Mouse (Mus musculus) kidney, embryonic 15.5 days (tissue): ENCODE data around the gene Tifab. TPM values are rescaled to one million over a fixed set of nuclear protein-coding genes. Genes with fewer than 3 reads are reported as not detected.

Experiments
- ATAC-seq: fragments of 200-750 bp; cut with Nextera tagmentation; replicated peaks from 2 replicates; pipeline ENCODE4 v1.8.0; 2017; ENCODE audit warnings: moderate TSS enrichment; ENCODE audit not compliant: low FRiP score
- H3K27ac ChIP-seq: fragments of 300-500 bp; sonication (generic); 2 replicates; pipeline ENCODE4 v1.5.1; 2015; ENCODE audit warnings: mild to moderate bottlenecking, inconsistent platforms
- H3K27me3 ChIP-seq: fragments of 300-500 bp; sonication (generic); 2 replicates; pipeline ENCODE4 v1.6.1; 2015; ENCODE audit warnings: inconsistent platforms
- H3K36me3 ChIP-seq: fragments of 300-500 bp; sonication (generic); 2 replicates; pipeline ENCODE4 v1.6.1; 2015; ENCODE audit warnings: inconsistent platforms
- H3K4me1 ChIP-seq: fragments of 300-500 bp; sonication (generic); 2 replicates; pipeline ENCODE4 v1.6.1; 2015; ENCODE audit warnings: inconsistent platforms
- H3K4me2 ChIP-seq: fragments of 300-500 bp; sonication (generic); 2 replicates; pipeline ENCODE4 v1.6.1; 2015; ENCODE audit warnings: moderate library complexity, mild to moderate bottlenecking, inconsistent platforms
- H3K4me3 ChIP-seq: fragments of 300-500 bp; sonication (generic); replicated peaks from 2 replicates; pipeline ENCODE4 v1.5.1; 2015; ENCODE audit warnings: mild to moderate bottlenecking, inconsistent platforms
- H3K9ac ChIP-seq: fragments of 300-500 bp; sonication (generic); 2 replicates; pipeline ENCODE4 v1.6.1; 2015; ENCODE audit warnings: mild to moderate bottlenecking, inconsistent platforms
- H3K9me3 ChIP-seq: fragments of 300-500 bp; sonication (generic); replicated peaks from 2 replicates; pipeline ENCODE4 v1.6.1; 2016; ENCODE audit warnings: inconsistent platforms
- WGBS: fragments of 180-500 bp; shearing (Covaris S2); methylation state at CpG from one replicate; pipeline ENCODE4 v1.1.7; 2015; ENCODE audit warnings: mixed read lengths; 5-methylcytosine and 5-hydroxymethylcytosine counted together
- polyA plus RNA-seq: library from polyadenylated mRNA; unstranded; fragments of >200 nt; fragmentation: Nextera tagmentation; extraction: Ambion mirVana; gene quantifications from 2 replicates; pipeline ENCODE4 v1.2.1, GENCODE M21; 2015

Gene Tifab
- polyA plus RNA-seq, 1 experiment from 2014 or later = 2.1 TPM

DNA sequence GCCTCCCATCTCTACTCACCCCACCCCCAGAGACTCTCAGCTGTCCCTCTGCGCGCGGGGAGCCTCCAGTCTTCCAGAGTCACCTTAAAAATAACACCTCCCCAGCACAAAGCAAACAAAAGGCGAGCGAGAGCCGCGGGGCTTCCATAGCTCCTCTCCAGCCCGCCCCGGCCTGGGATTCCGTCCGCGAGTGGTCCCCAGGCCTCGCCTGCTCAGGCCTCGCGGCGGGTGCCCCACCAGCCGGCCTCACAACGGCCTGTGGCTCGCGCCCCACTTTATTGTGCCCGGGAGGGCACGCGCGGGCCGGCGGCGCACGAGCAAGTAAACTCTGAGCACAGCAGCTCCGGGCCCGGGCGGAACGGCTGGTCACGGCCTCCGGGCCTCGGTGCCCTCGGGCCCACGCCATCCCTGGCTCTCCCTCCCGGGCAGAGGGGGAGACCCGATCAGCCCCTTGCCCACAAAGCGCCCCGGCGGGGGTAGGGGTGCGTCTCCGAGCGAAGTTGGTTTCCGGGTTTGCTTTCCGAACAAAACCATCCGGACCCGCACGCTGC lies 44.0 kb downstream of the Tifab start:
- no peaks in the 10 kb centered on the region for H3K27me3 ChIP-seq
- H3K4me1 ChIP-seq = peaks cover 39% of the 10 kb centered on the region
- H3K4me3 ChIP-seq = peak overlapping the region; percentile 94
- H3K27ac ChIP-seq = peak overlapping the region; percentile 94
- H3K9ac ChIP-seq = peak overlapping the region; percentile 98
- peak overlapping the region; percentile 82 for H3K4me2 ChIP-seq
- no peaks in the 10 kb centered on the region for H3K9me3 ChIP-seq
- under 1% methylated on average over 50 of the region's 50 CpGs for WGBS
- H3K36me3 ChIP-seq = peaks cover 17% of the 10 kb centered on the region; the same call in 1 of the 2 replicates
- peak; percentile 55 for ATAC-seq

DNA sequence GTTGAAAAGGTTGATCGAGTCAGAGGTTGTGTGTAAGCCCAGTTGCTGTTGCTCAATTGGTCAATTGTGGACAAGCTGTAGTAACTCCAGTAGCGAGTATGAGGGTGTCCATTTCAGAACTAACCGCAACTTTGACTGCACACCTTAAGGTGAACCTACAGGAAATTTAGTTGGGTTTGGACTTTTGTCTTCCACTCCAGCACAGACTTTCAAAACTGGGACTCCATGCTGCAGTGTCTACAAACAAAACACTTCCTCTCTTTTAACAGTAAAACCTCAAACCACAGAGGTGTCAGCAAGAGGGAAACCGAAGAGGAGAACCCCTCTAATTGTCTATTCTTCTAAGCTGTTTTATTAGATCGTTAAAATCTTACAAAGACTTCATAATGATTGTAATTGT lies 44.7 kb downstream of the Tifab start:
- H3K4me3 ChIP-seq = peak overlapping the region; percentile 94
- peak overlapping the region; percentile 94; the same call in 1 of the 2 replicates for H3K27ac ChIP-seq
- ATAC-seq = no peak
- H3K36me3 ChIP-seq = peaks cover 20% of the 10 kb centered on the region; the same call in 1 of the 2 replicates
- no peaks in the 10 kb centered on the region for H3K27me3 ChIP-seq
- H3K9ac ChIP-seq = no peak overlapping the region; the same call in 1 of the 2 replicates
- no peaks in the 10 kb centered on the region for H3K9me3 ChIP-seq
- H3K4me2 ChIP-seq = peak overlapping the region; percentile 82
- H3K4me1 ChIP-seq = peaks cover 39% of the 10 kb centered on the region
- WGBS = 22% methylated on average over 5 of the region's 5 CpGs

DNA sequence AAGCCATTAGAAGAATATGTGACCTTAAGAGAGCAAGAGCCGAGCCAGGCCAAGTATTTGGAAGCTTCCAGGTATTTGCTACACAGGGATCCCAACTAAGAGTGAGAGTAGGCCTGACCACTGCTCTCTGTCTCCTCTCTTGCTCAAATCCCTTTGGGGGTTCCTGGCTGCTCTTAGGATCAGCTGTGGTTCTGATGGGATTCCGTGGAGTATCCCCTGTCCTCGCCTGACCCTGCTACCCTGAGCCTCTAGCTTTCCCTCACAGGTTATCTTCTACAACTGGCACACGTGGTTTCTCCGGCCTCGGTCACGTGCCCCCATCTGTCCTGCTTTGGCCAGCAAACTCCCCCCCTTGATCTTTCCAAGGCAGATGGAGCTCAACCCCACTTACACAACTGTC lies 45.7 kb downstream of the Tifab start:
- Histone ChIP-seq H3K27ac (no peak overlapping the region), H3K4me2 (peak overlapping the region; percentile 82), H3K36me3 (peaks cover 26% of the 10 kb centered on the region), H3K4me3 (0 out of 2 replicates have a peak overlapping the region, but pooled peaks have one; percentile 94), H3K4me1 (peaks cover 39% of the 10 kb centered on the region), H3K27me3 (no peaks in the 10 kb centered on the region), H3K9me3 (no peaks in the 10 kb centered on the region), H3K9ac (no peak overlapping the region)
- WGBS = 72% methylated on average over 7 of the region's 7 CpGs
- no peak for ATAC-seq

DNA sequence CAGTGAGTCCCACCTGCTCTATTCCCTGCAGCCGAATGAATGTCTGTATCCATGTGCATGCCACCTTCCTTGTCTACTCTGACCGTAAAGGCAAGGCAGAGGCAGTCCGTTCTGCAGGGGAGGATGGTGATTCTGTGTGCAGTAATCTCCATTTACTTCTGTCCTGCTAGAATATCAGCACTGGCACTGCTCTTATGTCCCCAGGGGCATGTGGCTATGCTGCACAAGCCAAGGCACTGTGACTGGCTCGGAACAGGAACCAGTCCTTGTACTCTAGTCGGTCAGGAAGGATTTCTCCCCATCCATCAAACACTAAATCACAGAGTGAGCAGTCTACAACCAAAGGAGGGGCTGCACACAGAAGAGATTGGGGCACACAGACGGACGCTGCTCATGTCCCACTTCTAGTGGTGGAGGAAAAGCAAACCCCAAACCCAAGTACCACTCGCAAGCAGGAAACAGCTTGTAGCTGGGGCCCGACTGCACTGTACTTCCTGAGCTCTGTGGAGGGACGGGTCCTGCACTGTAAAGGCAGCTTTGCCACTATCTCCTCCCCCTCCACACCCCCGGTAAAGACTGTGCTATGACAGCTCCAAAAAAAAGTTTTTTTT lies 46.3 kb downstream of the Tifab start:
- 50% methylated on average over 11 of the region's 11 CpGs for WGBS
- H3K9me3 ChIP-seq = no peaks in the 10 kb centered on the region
- H3K27ac ChIP-seq = no peak overlapping the region
- no peaks in the 10 kb centered on the region for H3K27me3 ChIP-seq
- H3K4me1 ChIP-seq = peaks cover 39% of the 10 kb centered on the region
- no peak overlapping the region for H3K4me3 ChIP-seq
- H3K36me3 ChIP-seq = peaks cover 31% of the 10 kb centered on the region
- peak overlapping the region; percentile 82 for H3K4me2 ChIP-seq
- H3K9ac ChIP-seq = 0 out of 2 replicates have a peak overlapping the region, but pooled peaks have one; percentile 5
- ATAC-seq = no peak

DNA sequence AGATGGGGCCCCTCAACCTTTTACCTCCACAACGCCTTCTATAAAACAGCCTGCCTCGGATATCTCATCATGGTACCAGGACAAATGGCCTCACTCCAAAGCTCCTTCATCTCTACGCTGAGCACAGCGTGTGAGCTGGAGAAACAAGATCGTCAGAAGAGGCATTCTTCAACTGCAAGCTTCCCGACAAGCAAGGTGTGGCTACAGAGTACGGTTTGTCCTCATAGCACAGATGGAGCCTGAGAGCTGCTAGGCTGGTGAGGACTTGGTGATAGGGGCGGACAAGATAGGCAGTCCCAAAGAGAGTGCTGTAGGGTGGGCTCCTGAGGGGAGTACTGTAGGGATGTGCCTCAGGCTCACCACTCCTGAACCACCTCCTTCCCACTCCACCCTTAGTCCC lies 48.1 kb downstream of the Tifab start:
- ATAC-seq = no peak
- H3K4me3 ChIP-seq = no peak overlapping the region
- H3K4me2 ChIP-seq = no peak overlapping the region
- no peaks in the 10 kb centered on the region for H3K27me3 ChIP-seq
- peaks cover 30% of the 10 kb centered on the region for H3K4me1 ChIP-seq
- H3K36me3 ChIP-seq = peaks cover 50% of the 10 kb centered on the region
- H3K9me3 ChIP-seq = no peaks in the 10 kb centered on the region
- H3K9ac ChIP-seq = no peak overlapping the region
- H3K27ac ChIP-seq = no peak overlapping the region
- 53% methylated on average over 8 of the region's 8 CpGs for WGBS

DNA sequence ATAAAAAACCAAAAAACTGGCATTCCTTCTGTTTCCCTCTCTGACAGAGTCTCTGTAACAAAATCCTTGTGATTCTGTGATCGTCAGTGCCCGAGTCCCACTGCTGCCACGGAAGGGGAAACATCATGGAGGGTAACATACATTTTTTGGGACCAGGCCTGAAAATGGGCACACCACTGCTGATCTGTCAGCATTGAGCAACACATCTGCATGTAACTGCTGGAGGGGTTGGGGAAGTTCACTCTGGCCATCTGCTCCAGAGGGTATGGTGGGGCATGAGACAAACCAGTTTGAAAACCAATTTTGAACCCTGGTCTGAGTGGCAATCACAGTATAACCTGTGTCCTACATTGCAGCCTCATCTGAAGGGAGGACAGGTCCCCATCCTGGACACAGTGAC lies 49.1 kb downstream of the Tifab start:
- Histone ChIP-seq H3K9me3 (no peaks in the 10 kb centered on the region), H3K4me2 (no peak overlapping the region), H3K36me3 (peaks cover 59% of the 10 kb centered on the region), H3K27me3 (no peaks in the 10 kb centered on the region), H3K4me1 (peaks cover 29% of the 10 kb centered on the region), H3K9ac (no peak overlapping the region), H3K27ac (no peak overlapping the region), H3K4me3 (no peak overlapping the region)
- 90% methylated on average over 3 of the region's 3 CpGs for WGBS
- ATAC-seq = no peak

DNA sequence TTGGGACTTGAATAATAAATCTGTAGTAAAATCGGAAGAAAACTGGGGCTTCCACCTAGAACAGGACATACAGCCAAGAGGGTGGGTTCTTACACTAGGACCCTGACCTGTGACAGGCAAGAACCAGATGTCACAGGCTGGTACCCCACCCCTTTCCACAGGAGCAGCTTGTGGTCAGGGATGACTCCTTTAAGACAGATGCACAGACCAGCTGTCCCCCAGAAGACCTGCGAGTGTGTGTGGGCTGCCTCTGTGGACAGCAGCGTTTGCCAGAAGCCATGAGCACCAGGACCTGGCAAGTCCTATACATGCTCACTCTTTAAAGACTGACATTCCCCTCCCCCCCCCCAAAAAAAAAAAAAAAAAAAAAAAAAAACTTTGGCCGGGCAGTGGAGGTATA lies 49.7 kb downstream of the Tifab start:
- Histone ChIP-seq H3K9ac (no peak overlapping the region), H3K27me3 (no peaks in the 10 kb centered on the region), H3K4me2 (no peak overlapping the region), H3K27ac (no peak overlapping the region), H3K9me3 (no peaks in the 10 kb centered on the region), H3K4me3 (no peak overlapping the region), H3K4me1 (peaks cover 27% of the 10 kb centered on the region), H3K36me3 (peaks cover 65% of the 10 kb centered on the region)
- WGBS = 69% methylated on average over 4 of the region's 4 CpGs
- ATAC-seq = no peak

DNA sequence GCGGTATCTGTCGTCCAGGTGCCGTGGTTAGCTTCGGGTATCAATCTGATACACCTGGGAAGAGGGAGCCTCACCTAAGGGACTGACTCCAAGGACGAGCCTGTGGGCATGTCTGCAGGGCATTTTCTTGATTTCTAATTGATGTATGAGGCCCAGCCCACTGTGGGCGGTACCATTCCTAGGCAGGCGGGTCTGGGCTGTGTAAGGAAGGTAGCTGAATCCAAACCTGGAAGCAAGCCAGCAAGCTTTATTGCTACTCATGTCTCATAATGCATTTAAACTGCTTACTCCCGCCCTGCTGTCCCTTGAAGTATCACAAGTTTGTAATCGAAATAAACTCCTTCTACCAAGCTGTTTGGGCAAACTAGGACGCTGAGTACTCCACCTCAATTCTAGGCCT lies 53.1 kb downstream of the Tifab start:
- no peak for ATAC-seq
- no peak overlapping the region for H3K4me3 ChIP-seq
- H3K27me3 ChIP-seq = no peaks in the 10 kb centered on the region
- 90% methylated on average over 10 of the region's 10 CpGs for WGBS
- no peaks in the 10 kb centered on the region for H3K4me1 ChIP-seq
- H3K4me2 ChIP-seq = no peak overlapping the region
- H3K9ac ChIP-seq = no peak overlapping the region
- no peak overlapping the region for H3K27ac ChIP-seq
- H3K9me3 ChIP-seq = no peaks in the 10 kb centered on the region
- H3K36me3 ChIP-seq = peaks cover 90% of the 10 kb centered on the region

Other genes with a start within 250 kb of the Tifab start
- gene H2afy, start 42.5 kb downstream of the Tifab start, polyA plus RNA-seq = 395 and 406 TPM in 2 replicates
- gene Neurog1, start 73.3 kb upstream of the Tifab start, polyA plus RNA-seq = not detected in 2 replicates
- gene Cxcl14, start 117.7 kb upstream of the Tifab start, polyA plus RNA-seq = 23.8 and 25.3 TPM in 2 replicates
- not detected in 2 replicates for gene Gm3045, start 247.7 kb upstream of the Tifab start, polyA plus RNA-seq